Mouse (Mus musculus): ENCODE measurements around the gene Rln3.
"Not testable (repeated sequence)": the region's sequence is repeated elsewhere in the genome, so short reads cannot be mapped to it uniquely, and the experiment has no call there.

Gene Rln3

GRCm38 (mm10) chr8:84019738-84020137 is 25.1 kb downstream of the Rln3 start:
- DNase-seq (ENCODE audit: low spot score), result no peak

GRCm38 (mm10) chr8:84015833-84016232 is 29.0 kb downstream of the Rln3 start:
- no peak for DNase-seq (ENCODE audit: low spot score)

- DNase-seq (ENCODE audit: low spot score), result no peak
Observed at GRCm38 (mm10) chr8:84012499-84013165, 32.2 kb downstream of the Rln3 start.

- no peak for DNase-seq (ENCODE audit: low spot score)
Observed at GRCm38 (mm10) chr8:84011705-84012498, 32.9 kb downstream of the Rln3 start, which contains the start of gene 2210011C24Rik. Gene 2210011C24Rik, minus strand, starts transcription at chr8:84012171.

- DNase-seq (ENCODE audit: low spot score), result peak; percentile 77
Observed at GRCm38 (mm10) chr8:84010625-84011611, 33.9 kb downstream of the Rln3 start.

- DNase-seq (ENCODE audit: low spot score), result peak; percentile 89
Observed at GRCm38 (mm10) chr8:84009876-84010275, 34.9 kb downstream of the Rln3 start.

- no peak for DNase-seq (ENCODE audit: low spot score)
Observed at GRCm38 (mm10) chr8:84008362-84008761, 36.4 kb downstream of the Rln3 start.

- not testable (repeated sequence) for DNase-seq (ENCODE audit: low spot score)
Observed at GRCm38 (mm10) chr8:84005502-84005901, 39.3 kb downstream of the Rln3 start.

- DNase-seq (ENCODE audit: low spot score), result peak; percentile 89
Observed at GRCm38 (mm10) chr8:84004533-84005201, 40.1 kb downstream of the Rln3 start.

- DNase-seq (ENCODE audit: low spot score), result no peak
Observed at GRCm38 (mm10) chr8:84003612-84004246, 41.1 kb downstream of the Rln3 start.

GRCm38 (mm10) chr8:84002957-84003611 is 41.7 kb downstream of the Rln3 start:
- DNase-seq (ENCODE audit: low spot score), result no peak

GRCm38 (mm10) chr8:84001281-84002000 is 43.4 kb downstream of the Rln3 start, which contains the start of gene 1700067K01Rik:
Gene 1700067K01Rik, plus strand, starts transcription at chr8:84001502.
- no peak for DNase-seq (ENCODE audit: low spot score)

GRCm38 (mm10) chr8:83999825-84000224 is 45.0 kb downstream of the Rln3 start:
- DNase-seq (ENCODE audit: low spot score), result no peak

GRCm38 (mm10) chr8:83999057-83999705 is 45.6 kb downstream of the Rln3 start:
- DNase-seq (ENCODE audit: low spot score), result no peak

- peak; percentile 38 for DNase-seq (ENCODE audit: low spot score)
Observed at GRCm38 (mm10) chr8:83998231-83999056, 46.4 kb downstream of the Rln3 start.

- peak; percentile 53 for DNase-seq (ENCODE audit: low spot score)
Observed at GRCm38 (mm10) chr8:83997511-83998141, 47.2 kb downstream of the Rln3 start, which contains the start of gene Samd1. Gene Samd1, plus strand, starts transcription at chr8:83997672.

Data from urinary bladder, postnatal 25 days (tissue).